ENCODE assay signal across 10 mouse cellular contexts in genomic region chr13:93069481-93069880, GRCm38 (mm10).
A peak's percentile ranks its signal among the peaks of the same experiment; 100 is the strongest.
DNase-seq lines count a peak whose midpoint lies in the region; ATAC-seq and TF ChIP-seq lines count a peak whose summit lies in the region.
"Had no signal": no experiment of that assay in that cellular context is flagged by ENCODE, and none has a peak within 500 bp of the region (broad histone marks: within the 10 kb centered on the region; RNA-seq: fewer than 3 reads in every experiment).

No protein-coding gene starts in this region.

- H3K36me3 ChIP-seq in kidney, postnatal 0 days (ENCODE audit: insufficient read depth, low read length) = no peaks in the 10 kb centered on the region
- no peaks in the 10 kb centered on the region for H3K36me3 ChIP-seq in kidney, embryonic 16.5 days (ENCODE audit: insufficient read depth, low read length)
- H3K36me3 ChIP-seq: neural tube, embryonic 13.5 days had no signal

- H3K27me3 ChIP-seq in kidney, postnatal 0 days (ENCODE audit: insufficient read depth, low read length) = no peaks in the 10 kb centered on the region
- no peaks in the 10 kb centered on the region for H3K27me3 ChIP-seq in kidney, embryonic 16.5 days (ENCODE audit: insufficient read depth, low read length)
- H3K27me3 ChIP-seq: neural tube, embryonic 13.5 days had no signal

- TF ChIP-seq CTCF in kidney, postnatal 0 days (IDR thresholded peaks at IDR 0.05; ENCODE audit: low read depth) = peak; percentile 44; the same call in 1 of the 2 replicates

- no peaks in the 10 kb centered on the region for H3K9me3 ChIP-seq in kidney, postnatal 0 days (replicated peaks; ENCODE audit: low read length)
- no peaks in the 10 kb centered on the region for H3K9me3 ChIP-seq in kidney, embryonic 16.5 days (ENCODE audit: low read length)
- H3K9me3 ChIP-seq: neural tube, embryonic 13.5 days had no signal

- no peak for ATAC-seq in kidney, postnatal 0 days (replicated peaks; ENCODE audit: low FRiP score, low read depth)
- ATAC-seq in kidney, embryonic 16.5 days (ENCODE audit: low FRiP score, low TSS enrichment) = no peak

- H3K9ac ChIP-seq in kidney, postnatal 0 days (ENCODE audit: low read depth, low read length) = no peak overlapping the region
- H3K9ac ChIP-seq in kidney, embryonic 16.5 days (replicated peaks; ENCODE audit: low read length) = no peak overlapping the region
- H3K9ac ChIP-seq: neural tube, embryonic 13.5 days had no signal

- no peak overlapping the region for H3K27ac ChIP-seq in kidney, postnatal 0 days
- H3K27ac ChIP-seq in kidney, embryonic 16.5 days (ENCODE audit: low read length) = no peak overlapping the region
- H3K27ac ChIP-seq: neural tube, embryonic 13.5 days had no signal

- DNase-seq in cerebellum, postnatal 10 days = peak; percentile 55 to 67
- no peak for DNase-seq in cerebellum, postnatal 4 days (ENCODE audit: low spot score in 2 of 2)
- peak; percentile 10 for DNase-seq in kidney, postnatal 0 days (ENCODE audit: low spot score)
- peak; percentile 38 for DNase-seq in thymus, postnatal 14 days
- DNase-seq in thymus, adult 18-20 months = no peak
- DNase-seq in frontal cortex, postnatal 10 days (ENCODE audit: low spot score in 2 of 2) = no peak
- no peak for DNase-seq in cerebellum, postnatal 25 days
- DNase-seq: lung, postnatal 14 days had no signal

- 70% methylated on average over 4 of the region's 4 CpGs for WGBS in kidney, postnatal 0 days
- 73% methylated on average over 4 of the region's 4 CpGs for WGBS in kidney, embryonic 16.5 days

- no peak overlapping the region for H3K4me2 ChIP-seq in kidney, postnatal 0 days (ENCODE audit: low read length)
- H3K4me2 ChIP-seq in kidney, embryonic 16.5 days (replicated peaks; ENCODE audit: low read depth, low read length) = no peak overlapping the region
- H3K4me2 ChIP-seq: neural tube, embryonic 13.5 days had no signal

- H3K4me3 ChIP-seq in kidney, postnatal 0 days (replicated peaks; ENCODE audit: low read depth, low read length) = no peak overlapping the region
- H3K4me3 ChIP-seq in kidney, embryonic 16.5 days (ENCODE audit: low read length) = no peak overlapping the region
- H3K4me3 ChIP-seq: neural tube, embryonic 13.5 days had no signal

- H3K4me1 ChIP-seq in kidney, postnatal 0 days (replicated peaks; ENCODE audit: insufficient read depth, low read length) = no peaks in the 10 kb centered on the region
- H3K4me1 ChIP-seq in kidney, embryonic 16.5 days (ENCODE audit: insufficient read depth, low read length) = peaks cover 5% of the 10 kb centered on the region; the same call in 1 of the 2 replicates

Comparison
In these comparisons a context has a peak if more than half of its experiments do, and no peak if none do; other contexts are left out.
1. DNase-seq: peak in cerebellum, postnatal 10 days (2 of 2), kidney, postnatal 0 days (single experiment) and thymus, postnatal 14 days (single experiment); none in cerebellum, postnatal 4 days (0 of 2), thymus, adult 18-20 months (0 of 2), frontal cortex, postnatal 10 days (0 of 2) and cerebellum, postnatal 25 days (0 of 2).